Mouse (Mus musculus): Measurements from ENCODE around the gene Lrrc42.

Gene Lrrc42

GRCm38 (mm10) chr4:107253125-107254091 is at the start of gene Lrrc42, which contains the start of gene Hspb11:
Gene Lrrc42 (minus strand): TSS chr4:107253532.
Gene Hspb11 (plus strand): TSS chr4:107253593.
- peak; percentile 98 for DNase-seq (ENCODE audit: low read depth, low spot score)

DNA sequence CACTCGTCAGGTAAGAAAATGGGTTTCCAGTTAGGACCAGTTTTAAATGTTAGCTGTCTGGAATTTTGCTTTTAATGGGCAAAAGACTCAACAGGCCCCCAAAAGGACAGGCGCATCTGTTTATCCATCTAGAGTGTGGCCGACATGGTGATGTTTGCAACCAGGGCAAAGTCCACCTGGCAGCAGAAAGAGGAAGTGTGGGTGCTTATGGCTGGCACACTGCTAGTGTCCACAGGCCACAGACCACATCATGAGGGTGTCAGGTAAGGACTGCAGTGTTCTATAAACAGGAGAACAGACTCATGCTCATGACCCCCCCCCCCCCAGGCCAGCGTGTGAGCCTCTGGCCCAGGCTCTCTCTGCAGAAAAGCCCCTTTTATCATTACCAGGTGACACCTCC is 49.5 kb upstream of the Lrrc42 start:
- DNase-seq (ENCODE audit: low read depth, low spot score) = no peak

GRCm38 (mm10) chr4:107302221-107302620 is 48.9 kb upstream of the Lrrc42 start:
- DNase-seq (ENCODE audit: low read depth, low spot score) = no peak

DNA sequence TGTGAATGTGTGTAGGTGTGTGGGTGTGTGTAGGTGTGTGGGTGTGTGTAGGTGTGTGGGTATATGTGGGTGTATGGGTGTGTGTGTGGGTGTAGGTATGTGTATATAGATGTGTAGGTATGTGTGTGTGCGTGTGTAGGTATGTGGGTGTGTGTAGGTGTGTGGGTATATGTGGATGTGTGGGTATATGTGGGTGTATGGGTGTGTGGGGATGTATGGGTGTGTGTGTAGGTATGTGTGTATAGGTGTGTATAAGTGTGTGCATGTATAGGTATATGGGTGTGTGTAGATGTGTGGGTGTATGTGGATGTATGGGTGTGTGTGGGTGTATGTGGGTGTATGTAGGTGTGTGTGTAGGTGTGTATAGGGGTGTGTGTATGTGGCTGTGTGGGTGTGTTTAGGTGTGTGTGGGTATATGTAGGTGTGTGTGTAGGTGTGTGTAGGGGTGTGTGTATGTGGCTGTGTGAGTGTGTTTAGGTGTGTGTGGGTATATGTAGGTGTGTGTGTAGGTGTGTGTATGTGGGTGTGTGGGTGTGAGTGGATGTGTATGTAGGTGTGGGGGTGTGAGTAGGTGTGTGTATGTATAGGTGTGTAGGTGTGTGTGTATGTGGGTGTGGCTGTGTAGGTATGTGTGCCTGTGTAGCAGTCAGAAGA is 47.7 kb upstream of the Lrrc42 start:
- DNase-seq (ENCODE audit: low read depth, low spot score) = no peak

DNA sequence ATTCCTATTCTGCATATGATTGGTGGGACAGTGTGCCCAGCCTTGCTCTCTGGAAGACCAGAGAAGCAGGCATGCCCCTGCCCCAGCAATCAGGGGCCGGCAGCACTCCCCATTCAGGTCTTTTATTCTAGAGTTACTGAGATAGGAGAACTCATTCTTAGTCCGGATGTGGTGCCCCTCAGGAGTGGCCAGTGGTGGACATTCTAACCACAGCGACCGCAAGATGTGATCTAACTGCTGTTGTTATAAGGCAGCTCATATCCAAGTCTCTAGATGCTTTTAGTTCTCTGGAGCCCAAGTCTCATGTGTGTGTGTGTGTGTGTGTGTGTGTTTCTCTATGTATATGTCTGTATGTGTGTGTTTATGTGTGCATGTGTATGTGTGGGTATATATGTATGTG is 47.0 kb upstream of the Lrrc42 start:
- no peak for DNase-seq (ENCODE audit: low read depth, low spot score)

- DNase-seq (ENCODE audit: low read depth, low spot score) = no peak
These were observed 46.5 kb upstream of the Lrrc42 start for GRCm38 (mm10) chr4:107299779-107300340.

- no peak for DNase-seq (ENCODE audit: low read depth, low spot score)
These were observed 44.8 kb upstream of the Lrrc42 start for GRCm38 (mm10) chr4:107298071-107298606.

- DNase-seq (ENCODE audit: low read depth, low spot score) = no peak
These were observed 38.9 kb upstream of the Lrrc42 start for GRCm38 (mm10) chr4:107292273-107292662.

DNA sequence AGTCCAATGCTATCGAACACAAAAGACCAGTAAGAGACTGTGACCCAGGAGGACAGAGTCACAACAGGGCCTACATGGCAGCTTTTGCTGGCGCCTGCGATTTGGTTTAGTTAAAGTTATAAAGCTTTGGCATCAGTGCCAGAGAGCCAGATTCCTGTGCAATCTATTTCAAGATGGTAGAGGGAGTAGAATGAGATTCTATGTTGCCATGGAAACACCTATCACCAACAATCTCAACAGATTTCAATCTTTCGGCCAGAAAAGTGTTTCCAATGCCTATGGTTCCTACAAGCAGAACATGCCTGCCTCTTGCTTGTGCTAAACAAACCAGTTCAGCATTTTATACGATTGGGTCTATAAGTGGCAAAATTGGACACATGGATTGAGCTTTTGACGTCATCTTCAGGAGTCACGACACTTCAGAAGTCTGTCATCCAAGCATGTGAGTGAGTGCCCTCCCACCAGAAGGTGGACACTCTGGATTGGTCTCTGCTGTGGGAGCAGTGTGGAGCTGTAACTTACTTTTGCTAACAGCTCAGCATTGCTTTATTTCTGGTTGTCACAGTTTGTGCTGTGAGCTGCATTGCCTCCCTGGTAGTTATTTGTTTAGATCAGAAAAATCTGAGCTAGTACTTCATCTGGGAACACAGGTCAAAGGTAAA is 38.4 kb upstream of the Lrrc42 start:
- no peak for DNase-seq (ENCODE audit: low read depth, low spot score)

DNA sequence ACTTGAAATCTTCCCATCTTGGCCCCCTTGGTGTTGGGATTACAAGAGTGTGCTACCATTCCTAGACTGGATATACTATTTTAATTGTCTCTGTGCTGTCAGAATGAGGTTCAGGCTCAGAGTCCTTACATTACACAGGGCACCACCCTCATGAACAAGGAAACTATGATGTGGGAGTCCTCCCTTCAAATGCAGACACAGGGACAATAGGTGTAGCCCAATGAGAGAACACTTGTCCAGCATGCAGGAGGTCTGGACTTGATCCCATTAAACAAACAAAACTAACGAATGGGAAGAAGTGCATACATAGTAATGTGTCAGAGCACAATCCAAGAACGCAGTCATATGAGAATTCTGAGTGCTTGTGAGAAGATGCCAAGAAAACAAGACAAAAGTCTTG is 34.2 kb upstream of the Lrrc42 start:
- DNase-seq (ENCODE audit: low read depth, low spot score) = no peak

DNA sequence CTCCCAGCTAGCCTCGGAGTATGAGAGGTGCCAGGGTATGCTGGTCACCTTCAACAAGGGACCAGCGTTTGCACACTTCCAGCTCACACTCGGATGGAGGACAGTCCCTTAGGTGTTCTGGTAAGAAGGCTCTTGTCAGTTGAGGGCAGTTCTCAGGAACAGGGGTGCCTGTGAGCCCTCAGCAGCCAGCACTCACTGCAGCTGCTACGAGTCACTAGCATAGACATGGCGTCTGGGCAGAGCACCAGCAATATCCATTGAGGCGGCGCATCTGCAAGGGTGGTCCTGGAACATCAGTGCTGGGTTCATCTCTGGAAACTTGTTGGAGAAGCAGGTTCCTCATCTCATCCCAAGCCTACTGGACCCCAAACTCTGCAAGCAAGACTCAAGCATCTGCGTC is 33.1 kb upstream of the Lrrc42 start:
- DNase-seq (ENCODE audit: low read depth, low spot score) = no peak

GRCm38 (mm10) chr4:107285446-107286200 is 32.3 kb upstream of the Lrrc42 start:
- DNase-seq (ENCODE audit: low read depth, low spot score) = no peak

DNA sequence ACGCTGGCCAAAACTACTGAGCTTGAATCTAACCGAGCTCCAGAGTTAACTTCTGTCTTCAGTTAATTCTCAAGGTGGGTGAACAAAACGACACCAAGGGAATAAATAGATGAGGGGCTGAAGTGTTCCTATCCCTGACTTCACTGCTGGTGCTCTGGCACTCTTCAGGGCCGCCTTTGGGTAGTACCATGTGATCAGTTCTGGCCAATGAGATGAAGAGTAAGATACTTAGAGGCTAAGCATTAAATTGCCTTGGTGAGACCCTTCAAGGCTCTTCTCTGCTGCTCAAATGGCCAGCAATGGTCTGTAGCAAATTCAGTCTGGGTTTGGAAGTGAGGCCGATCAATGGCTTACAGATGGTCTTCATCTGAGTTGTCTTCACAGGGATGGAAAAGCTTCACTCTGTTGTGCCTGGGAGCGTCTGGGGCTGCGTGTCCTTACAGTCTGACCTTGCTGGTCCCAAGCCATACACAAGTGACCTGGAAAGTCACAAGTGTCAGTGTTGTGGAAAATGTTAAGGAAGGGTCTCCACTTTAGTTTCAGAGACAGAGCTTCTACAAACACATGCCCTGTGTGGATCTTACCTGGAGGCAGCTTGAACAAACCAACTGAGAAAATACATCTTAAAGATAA is 27.6 kb upstream of the Lrrc42 start:
- peak; percentile 41 for DNase-seq (ENCODE audit: low read depth, low spot score)

DNA sequence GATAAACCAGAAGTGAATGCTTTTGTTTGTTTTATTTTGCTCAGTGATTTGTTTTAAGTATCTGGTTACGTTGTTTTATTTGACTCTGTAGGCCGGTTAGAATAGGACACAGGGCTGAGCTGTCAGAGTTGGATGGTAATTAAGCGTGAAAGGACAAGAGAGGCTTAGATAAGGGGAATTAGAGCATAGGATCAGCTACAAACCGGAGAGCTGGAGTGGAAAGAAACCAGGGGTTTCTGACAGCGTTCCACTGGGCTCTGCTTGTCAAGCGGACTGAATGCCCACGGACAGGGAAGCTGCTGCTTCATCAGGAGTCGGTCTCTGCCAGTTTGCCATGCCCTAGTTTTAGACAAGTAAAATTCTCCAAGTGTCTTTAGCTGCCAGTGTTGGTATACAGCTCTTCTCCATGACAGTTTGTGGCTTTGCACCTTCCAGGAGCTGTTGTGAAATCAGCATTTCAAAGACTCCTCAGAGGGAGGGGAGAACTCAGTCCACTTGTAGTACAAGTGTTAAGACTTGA is 24.9 kb upstream of the Lrrc42 start:
- peak; percentile 14 for DNase-seq (ENCODE audit: low read depth, low spot score)

- no peak for DNase-seq (ENCODE audit: low read depth, low spot score)
These were observed 21.2 kb upstream of the Lrrc42 start for GRCm38 (mm10) chr4:107274511-107274910.

DNA sequence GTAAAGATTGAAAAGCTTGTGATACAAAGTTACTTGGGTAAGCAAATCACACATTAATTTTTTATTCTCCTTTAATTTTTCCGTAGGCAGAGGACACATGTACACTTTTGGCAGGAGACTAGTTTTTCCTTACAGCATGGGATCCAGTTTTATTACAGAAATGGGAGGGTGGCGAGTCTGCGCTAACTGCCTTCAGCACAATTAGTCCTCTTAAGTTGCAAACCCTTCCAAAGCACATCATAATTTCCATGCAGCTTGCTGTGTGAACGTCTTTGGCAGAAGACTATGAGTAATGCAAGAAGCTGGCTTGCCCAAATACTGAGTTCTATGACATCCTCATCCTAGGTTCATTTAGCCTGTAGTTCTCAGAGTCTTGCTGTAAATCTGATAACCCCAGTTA is 20.4 kb upstream of the Lrrc42 start:
- DNase-seq (ENCODE audit: low read depth, low spot score) = no peak

GRCm38 (mm10) chr4:107260001-107260400 is 6.7 kb upstream of the Lrrc42 start:
- no peak for DNase-seq (ENCODE audit: low read depth, low spot score)

- no peak for DNase-seq (ENCODE audit: low read depth, low spot score)
These were observed 1.1 kb upstream of the Lrrc42 start for GRCm38 (mm10) chr4:107254414-107254813.

DNA sequence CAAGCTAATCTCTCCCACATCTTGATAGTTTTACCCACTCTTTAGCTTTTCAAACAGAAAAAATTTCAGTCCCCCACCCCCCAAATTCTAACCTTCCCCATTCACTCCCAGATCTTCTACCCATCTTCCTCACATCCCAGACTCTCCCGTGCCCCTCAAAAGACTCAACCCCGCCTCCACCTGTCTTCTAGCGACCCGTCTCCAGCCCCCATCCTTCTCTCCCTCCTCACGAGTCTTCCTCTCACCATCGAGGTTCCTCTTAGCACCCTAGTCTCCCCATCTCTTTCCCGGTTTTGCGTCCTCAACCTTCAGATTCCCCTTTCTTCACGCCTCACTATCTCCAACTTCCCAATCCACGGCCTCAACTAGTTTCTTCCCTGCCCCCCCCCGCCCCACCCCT is 810 bp downstream of the Lrrc42 start:
- DNase-seq (ENCODE audit: low read depth, low spot score) = peak; percentile 6

- peak; percentile 49 for DNase-seq (ENCODE audit: low read depth, low spot score)
These were observed 2.8 kb downstream of the Lrrc42 start for GRCm38 (mm10) chr4:107250494-107250893.
